Mouse (Mus musculus): ENCODE results near the gene Nfatc4. TPM values are rescaled to one million over a fixed set of nuclear protein-coding genes. Genes with fewer than 3 reads are reported as not detected.

Nfatc4 gene
- polyA plus RNA-seq, 1 experiment = 0.99 TPM

DNA sequence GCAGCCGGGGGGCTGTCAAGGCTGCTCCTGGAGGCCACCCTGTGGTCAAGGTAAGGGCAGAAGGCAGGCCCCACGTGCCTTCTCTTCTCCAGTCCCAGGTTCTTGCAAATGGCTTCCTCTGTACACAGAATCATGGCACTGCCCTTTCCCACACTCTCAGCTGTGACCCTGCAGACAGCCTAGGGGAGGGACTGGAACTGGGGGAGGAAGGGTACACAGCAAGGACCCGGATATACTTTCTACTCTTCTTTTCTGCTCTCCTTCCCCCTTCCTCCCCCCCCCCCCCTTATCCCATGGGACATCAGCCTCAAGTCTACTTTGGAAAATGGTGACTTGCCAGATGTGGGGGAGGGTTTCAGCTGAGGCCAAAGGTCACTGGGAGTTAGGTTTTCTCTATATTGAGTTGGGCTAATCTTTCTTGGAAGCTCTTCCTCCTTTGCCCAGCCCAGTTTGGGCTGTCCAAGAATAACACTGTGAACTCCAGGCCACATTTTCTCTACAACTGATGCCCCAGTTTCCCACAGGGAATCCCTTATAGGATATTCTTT lies 5.8 kb downstream of the Nfatc4 start:
- no peaks in the 10 kb centered on the region; the same call in 1 of the 2 replicates for H3K4me1 ChIP-seq (ENCODE audit: control insufficient read depth, insufficient read depth, low read length)
- no peak for TF ChIP-seq CTCF (IDR thresholded peaks at IDR 0.05; ENCODE audit: low read depth, low read length)
- no peak for TF ChIP-seq POLR2A (IDR thresholded peaks at IDR 0.05; ENCODE audit: borderline replicate concordance, low read depth, low read length)
- no peak overlapping the region for H3K27ac ChIP-seq (ENCODE audit: insufficient read depth, low read depth, low read length)
- H3K4me3 ChIP-seq (ENCODE audit: insufficient read depth, low read length) = no peak overlapping the region

DNA sequence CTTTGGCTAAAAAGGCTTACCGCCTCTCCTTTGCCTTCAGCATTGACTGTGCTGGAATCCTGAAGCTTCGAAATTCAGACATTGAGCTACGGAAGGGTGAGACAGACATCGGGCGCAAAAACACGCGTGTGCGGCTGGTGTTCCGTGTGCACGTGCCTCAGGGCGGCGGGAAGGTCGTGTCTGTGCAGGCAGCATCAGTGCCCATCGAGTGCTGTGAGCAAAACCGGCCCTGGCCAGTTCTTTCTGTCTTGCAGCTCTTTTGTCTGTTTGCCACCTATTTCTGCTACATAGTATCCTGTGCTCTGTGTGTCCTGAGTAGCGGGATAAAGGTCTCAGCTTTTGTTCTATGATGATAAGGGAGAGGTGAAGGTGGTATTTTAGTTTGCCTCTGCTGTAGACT lies 6.9 kb downstream of the Nfatc4 start:
- H3K4me1 ChIP-seq (ENCODE audit: control insufficient read depth, insufficient read depth, low read length) = no peaks in the 10 kb centered on the region
- no peak overlapping the region for H3K4me3 ChIP-seq (ENCODE audit: insufficient read depth, low read length)
- no peak for TF ChIP-seq POLR2A (IDR thresholded peaks at IDR 0.05; ENCODE audit: borderline replicate concordance, low read depth, low read length)
- TF ChIP-seq CTCF (IDR thresholded peaks at IDR 0.05; ENCODE audit: low read depth, low read length) = no peak
- no peak overlapping the region for H3K27ac ChIP-seq (ENCODE audit: insufficient read depth, low read depth, low read length)

DNA sequence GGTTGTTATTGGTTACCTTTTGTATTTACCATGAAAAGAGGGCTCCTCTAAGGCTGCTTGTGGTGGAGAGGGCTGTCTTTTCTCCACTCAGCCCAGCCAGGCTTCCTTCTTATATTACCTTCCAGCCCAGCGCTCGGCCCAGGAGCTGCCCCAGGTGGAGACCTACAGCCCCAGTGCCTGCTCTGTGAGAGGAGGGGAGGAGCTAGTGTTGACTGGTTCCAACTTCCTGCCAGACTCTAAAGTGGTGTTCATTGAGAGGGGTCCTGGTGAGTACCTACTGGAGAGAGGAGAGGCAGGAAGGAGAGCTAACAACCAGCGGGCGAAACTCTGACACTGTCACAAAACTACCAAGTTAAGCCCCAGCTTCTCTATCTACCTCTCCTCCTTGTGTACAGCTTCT lies 7.4 kb downstream of the Nfatc4 start:
- TF ChIP-seq CTCF (IDR thresholded peaks at IDR 0.05; ENCODE audit: low read depth, low read length) (no peak), POLR2A (IDR thresholded peaks at IDR 0.05; ENCODE audit: borderline replicate concordance, low read depth, low read length) (no peak)
- Histone ChIP-seq H3K4me1 (ENCODE audit: control insufficient read depth, insufficient read depth, low read length) (no peaks in the 10 kb centered on the region), H3K27ac (ENCODE audit: insufficient read depth, low read depth, low read length) (no peak overlapping the region), H3K4me3 (ENCODE audit: insufficient read depth, low read length) (no peak overlapping the region)

DNA sequence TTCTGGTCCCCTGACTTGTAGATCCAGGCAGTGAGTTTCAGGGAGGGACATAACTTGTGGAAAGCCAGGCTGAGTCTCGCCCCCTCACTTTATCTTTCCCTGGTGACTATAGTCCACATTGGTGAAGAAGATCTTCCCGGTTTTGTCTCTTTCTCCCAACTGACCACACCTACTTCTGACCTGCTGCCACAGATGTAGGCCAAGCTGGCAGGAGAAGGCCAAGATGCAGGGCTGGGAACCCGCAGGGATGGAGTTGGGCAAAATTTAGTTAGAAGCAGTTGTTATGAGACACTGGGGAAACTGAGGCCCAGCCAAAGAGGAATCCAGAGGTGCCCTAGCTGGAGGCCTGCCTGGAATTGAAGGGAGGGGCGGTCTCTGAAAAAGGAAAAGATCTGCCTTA lies 10.2 kb downstream of the Nfatc4 start:
- Histone ChIP-seq H3K4me3 (ENCODE audit: insufficient read depth, low read length) (no peak overlapping the region), H3K4me1 (ENCODE audit: control insufficient read depth, insufficient read depth, low read length) (no peaks in the 10 kb centered on the region), H3K27ac (ENCODE audit: insufficient read depth, low read depth, low read length) (no peak overlapping the region)
- no peak for TF ChIP-seq POLR2A (IDR thresholded peaks at IDR 0.05; ENCODE audit: borderline replicate concordance, low read depth, low read length)
- TF ChIP-seq CTCF (IDR thresholded peaks at IDR 0.05; ENCODE audit: low read depth, low read length) = no peak

DNA sequence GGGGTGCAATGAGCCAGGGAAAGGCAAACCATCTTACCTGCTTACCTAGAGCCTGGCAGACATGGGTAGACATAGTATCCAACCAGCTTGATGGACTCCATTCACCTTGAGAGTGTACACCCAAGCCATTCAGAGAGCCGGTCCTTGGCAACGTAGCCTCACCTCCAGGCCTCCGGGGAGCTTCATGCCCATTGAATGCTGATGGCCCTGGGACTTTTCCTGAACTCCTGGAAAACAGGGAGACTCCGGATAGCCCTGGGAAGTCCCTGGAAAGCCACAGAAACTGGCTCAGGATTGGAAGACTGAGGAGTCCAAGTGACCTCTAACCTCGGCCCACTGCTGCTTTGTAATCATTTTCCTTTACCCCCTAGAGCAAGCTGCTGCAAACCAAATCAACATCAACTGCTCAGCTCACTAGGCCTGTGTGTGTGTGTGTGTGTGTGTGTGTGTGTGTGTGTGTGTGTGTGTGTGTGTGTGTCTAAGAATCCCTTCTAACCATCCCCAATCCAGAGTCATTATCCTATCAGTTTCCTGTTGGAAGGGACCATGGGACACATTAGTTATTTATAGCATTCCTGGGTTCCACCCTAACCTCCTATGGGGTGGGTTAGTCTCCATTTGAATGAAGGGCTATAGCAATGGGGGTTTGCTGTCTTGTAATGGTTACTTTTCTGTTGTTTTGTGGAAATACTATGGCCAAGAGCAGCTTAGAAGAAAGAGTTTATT lies 12.0 kb downstream of the Nfatc4 start:
- Histone ChIP-seq H3K4me1 (ENCODE audit: control insufficient read depth, insufficient read depth, low read length) (no peaks in the 10 kb centered on the region), H3K27ac (ENCODE audit: insufficient read depth, low read depth, low read length) (no peak overlapping the region), H3K4me3 (ENCODE audit: insufficient read depth, low read length) (no peak overlapping the region)
- no peak for TF ChIP-seq POLR2A (IDR thresholded peaks at IDR 0.05; ENCODE audit: borderline replicate concordance, low read depth, low read length)
- no peak for TF ChIP-seq CTCF (IDR thresholded peaks at IDR 0.05; ENCODE audit: low read depth, low read length)

DNA sequence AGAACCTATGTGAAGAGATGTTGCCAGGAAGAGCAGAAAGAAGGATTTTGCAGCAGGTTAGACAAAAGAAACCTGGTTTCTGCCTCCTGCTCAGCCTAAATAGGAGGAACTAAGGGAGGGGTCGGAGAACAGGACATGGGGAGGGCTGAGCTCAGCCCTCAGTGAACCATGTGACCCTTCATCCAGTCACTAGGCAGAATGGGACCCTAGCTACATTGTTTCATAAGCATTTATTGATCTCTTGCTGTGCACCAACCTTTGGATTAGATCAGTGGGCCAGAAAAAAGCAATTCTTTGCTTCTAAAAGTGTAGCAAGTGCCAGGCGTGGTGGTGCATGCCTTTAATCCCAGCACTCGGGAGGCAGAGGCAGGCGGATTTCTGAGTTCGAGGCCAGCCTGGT lies 15.4 kb downstream of the Nfatc4 start:
- no peak for TF ChIP-seq POLR2A (IDR thresholded peaks at IDR 0.05; ENCODE audit: borderline replicate concordance, low read depth, low read length)
- H3K4me3 ChIP-seq (ENCODE audit: insufficient read depth, low read length) = no peak overlapping the region
- no peaks in the 10 kb centered on the region; the same call in 1 of the 2 replicates for H3K4me1 ChIP-seq (ENCODE audit: control insufficient read depth, insufficient read depth, low read length)
- H3K27ac ChIP-seq (ENCODE audit: insufficient read depth, low read depth, low read length) = no peak overlapping the region

DNA sequence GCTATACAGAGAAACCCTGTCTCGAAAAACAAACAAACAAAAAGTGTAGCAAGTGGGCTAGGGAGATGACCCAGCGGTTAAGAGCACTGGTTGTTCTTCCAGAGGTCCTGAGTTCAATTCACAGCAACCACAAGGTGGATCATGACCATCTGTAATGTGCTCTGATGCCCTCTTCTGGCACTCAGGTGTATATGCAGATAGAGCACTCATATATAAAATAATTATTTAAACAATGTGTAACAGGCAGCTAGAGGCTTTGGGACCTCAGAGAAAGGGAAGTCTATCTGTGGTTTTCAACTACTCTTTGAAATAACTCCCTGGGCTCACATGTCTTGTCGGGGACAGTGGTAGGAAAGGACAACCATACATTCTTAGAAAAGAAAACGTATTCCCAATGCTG lies 15.8 kb downstream of the Nfatc4 start:
- no peaks in the 10 kb centered on the region; the same call in 1 of the 2 replicates for H3K4me1 ChIP-seq (ENCODE audit: control insufficient read depth, insufficient read depth, low read length)
- H3K27ac ChIP-seq (ENCODE audit: insufficient read depth, low read depth, low read length) = no peak overlapping the region
- TF ChIP-seq POLR2A (IDR thresholded peaks at IDR 0.05; ENCODE audit: borderline replicate concordance, low read depth, low read length) (no peak), CTCF (IDR thresholded peaks at IDR 0.05; ENCODE audit: low read depth, low read length) (no peak)
- H3K4me3 ChIP-seq (ENCODE audit: insufficient read depth, low read length) = no peak overlapping the region

DNA sequence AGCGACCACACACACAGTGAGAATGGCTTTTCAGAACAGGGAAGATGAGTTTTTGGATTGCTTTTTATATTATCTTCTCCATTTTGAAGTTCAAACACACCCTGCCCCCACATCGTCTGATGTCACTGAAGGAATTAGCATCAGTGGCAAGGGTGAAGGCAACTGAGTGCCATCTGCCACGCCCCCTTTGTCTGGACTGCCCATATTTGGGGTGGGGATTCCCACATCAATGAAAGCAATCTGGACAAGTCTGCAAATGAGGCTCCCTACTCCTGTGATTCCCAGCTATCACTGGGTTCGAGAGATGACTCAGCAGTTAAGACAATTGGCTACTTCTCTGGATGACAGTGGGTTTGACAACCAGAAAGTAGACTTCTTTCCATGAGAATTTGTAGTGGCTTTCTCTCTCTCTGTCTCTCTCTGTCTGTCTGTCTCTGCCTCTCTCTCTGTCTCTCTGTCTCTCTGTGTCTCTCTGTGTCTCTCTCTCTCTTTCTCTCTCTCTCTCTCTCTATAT lies 18.0 kb downstream of the Nfatc4 start:
- Histone ChIP-seq H3K4me1 (ENCODE audit: control insufficient read depth, insufficient read depth, low read length) (no peaks in the 10 kb centered on the region; the same call in 1 of the 2 replicates), H3K27ac (ENCODE audit: insufficient read depth, low read depth, low read length) (no peak overlapping the region), H3K4me3 (ENCODE audit: insufficient read depth, low read length) (no peak overlapping the region)
- TF ChIP-seq CTCF (IDR thresholded peaks at IDR 0.05; ENCODE audit: low read depth, low read length) = no peak
- no peak for TF ChIP-seq POLR2A (IDR thresholded peaks at IDR 0.05; ENCODE audit: borderline replicate concordance, low read depth, low read length)

DNA sequence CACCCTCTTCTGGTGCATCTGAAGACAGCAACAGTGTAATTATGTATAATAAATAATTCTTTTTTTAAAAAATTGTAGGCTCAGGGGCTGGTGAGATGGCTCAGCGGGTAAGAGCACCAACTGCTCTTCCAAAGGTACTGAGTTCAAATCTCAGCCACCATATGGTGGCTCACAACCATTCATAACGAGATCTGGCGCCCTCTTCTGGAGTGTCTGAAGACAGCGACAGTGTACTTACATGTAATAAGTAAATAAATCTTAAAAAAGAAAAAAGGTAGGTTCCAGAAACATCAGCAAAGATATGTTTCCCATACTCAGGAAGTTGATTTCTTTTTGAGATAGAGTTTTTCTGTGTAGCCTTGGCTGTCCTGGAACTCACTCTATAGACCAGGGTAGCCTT lies 19.9 kb downstream of the Nfatc4 start:
- no peaks in the 10 kb centered on the region; the same call in 1 of the 2 replicates for H3K4me1 ChIP-seq (ENCODE audit: control insufficient read depth, insufficient read depth, low read length)
- H3K4me3 ChIP-seq (ENCODE audit: insufficient read depth, low read length) = no peak overlapping the region
- no peak for TF ChIP-seq POLR2A (IDR thresholded peaks at IDR 0.05; ENCODE audit: borderline replicate concordance, low read depth, low read length)
- TF ChIP-seq CTCF (IDR thresholded peaks at IDR 0.05; ENCODE audit: low read depth, low read length) = no peak
- H3K27ac ChIP-seq (ENCODE audit: insufficient read depth, low read depth, low read length) = no peak overlapping the region

DNA sequence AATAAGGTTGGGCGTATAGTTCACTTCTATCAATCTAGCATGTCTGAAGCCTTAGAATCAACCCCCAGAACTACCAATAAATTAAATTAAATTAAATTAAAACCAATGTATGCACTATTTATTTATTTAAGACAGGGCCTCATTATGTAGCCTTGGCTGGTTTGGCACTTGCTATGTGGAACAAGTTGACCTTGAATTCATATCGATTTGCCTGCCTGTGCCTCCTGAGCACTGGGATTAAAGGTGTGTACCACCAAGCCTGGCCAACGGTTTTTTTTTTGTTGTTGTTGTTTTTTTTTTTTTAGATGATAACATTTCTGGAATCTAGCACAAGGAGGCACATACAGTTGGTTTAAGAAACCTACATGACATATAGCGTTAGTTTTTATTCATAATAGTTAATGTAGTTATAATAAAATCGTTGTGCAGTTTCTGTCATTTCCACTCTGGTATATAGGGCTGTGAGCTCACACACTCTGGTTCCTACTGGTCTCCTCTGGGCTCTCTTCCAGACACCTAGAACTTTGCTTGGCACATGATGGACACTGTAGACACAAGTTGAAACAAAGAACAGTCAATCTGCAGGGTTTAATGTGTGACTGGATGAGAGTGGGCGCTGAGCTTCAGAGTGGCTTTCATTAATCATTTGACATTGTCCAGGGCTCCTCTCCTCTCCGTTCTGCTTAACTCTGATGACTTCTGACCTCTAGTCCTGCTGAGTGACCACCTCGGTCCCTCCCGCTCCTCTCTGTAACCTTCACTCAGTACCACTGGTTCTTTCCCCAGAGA lies 22.8 kb downstream of the Nfatc4 start:
- Histone ChIP-seq H3K4me1 (ENCODE audit: control insufficient read depth, insufficient read depth, low read length) (no peaks in the 10 kb centered on the region; the same call in 1 of the 2 replicates), H3K27ac (ENCODE audit: insufficient read depth, low read depth, low read length) (no peak overlapping the region), H3K4me3 (ENCODE audit: insufficient read depth, low read length) (no peak overlapping the region)
- no peak for TF ChIP-seq CTCF (IDR thresholded peaks at IDR 0.05; ENCODE audit: low read depth, low read length)
- TF ChIP-seq POLR2A (IDR thresholded peaks at IDR 0.05; ENCODE audit: borderline replicate concordance, low read depth, low read length) = no peak

Data from bone marrow macrophage, adult 2 months (primary cell).